Mouse (Mus musculus) myocyte (in vitro differentiated cells): ENCODE measurements at regions not wholly inside any gene's neighbourhood (a gene's known extent, or its start where the extent isn't known, plus 50 kb on each side); places are given as distances from the start of the nearest gene placed in this dataset.

Experiments used
- MAX ChIP-seq: IDR thresholded peaks from one replicate; pipeline ENCODE4 v1.6.1; 2011; ENCODE audit warnings: low read depth, mild to moderate bottlenecking, control low read depth
- POLR2A ChIP-seq: IDR thresholded peaks from one replicate; pipeline ENCODE4 v1.6.1; 2011; ENCODE audit warnings: low read depth, mild to moderate bottlenecking, control low read depth, moderate library complexity; ENCODE audit not compliant: insufficient read length
- USF1 ChIP-seq: IDR thresholded peaks from one replicate; pipeline ENCODE4 v1.6.1; 2011; ENCODE audit warnings: low read depth, mild to moderate bottlenecking, control low read depth, moderate library complexity

DNA sequence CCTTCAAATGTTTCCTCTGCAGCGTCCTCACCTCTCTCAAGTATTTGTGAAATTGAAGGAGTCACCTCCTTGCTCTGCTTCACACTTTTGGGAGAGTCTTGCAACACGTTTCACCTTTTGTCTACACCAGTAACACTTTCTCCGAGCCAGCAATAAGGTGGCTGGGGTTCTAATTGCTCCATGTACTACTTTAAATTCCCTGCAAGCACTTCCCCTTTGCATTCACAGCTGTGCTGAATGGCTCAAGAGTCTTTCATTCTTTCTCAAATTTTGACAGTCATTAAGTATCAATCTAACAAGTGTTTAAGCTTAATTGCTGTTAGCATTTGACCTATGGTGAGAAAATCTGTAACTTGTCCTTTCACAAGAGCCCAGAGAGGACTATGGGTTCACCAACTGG lies 144.3 kb upstream of the Cdyl start:
- TF ChIP-seq USF1 (no peak), MAX (no peak), POLR2A (no peak)
